In the genomic region with DNA sequence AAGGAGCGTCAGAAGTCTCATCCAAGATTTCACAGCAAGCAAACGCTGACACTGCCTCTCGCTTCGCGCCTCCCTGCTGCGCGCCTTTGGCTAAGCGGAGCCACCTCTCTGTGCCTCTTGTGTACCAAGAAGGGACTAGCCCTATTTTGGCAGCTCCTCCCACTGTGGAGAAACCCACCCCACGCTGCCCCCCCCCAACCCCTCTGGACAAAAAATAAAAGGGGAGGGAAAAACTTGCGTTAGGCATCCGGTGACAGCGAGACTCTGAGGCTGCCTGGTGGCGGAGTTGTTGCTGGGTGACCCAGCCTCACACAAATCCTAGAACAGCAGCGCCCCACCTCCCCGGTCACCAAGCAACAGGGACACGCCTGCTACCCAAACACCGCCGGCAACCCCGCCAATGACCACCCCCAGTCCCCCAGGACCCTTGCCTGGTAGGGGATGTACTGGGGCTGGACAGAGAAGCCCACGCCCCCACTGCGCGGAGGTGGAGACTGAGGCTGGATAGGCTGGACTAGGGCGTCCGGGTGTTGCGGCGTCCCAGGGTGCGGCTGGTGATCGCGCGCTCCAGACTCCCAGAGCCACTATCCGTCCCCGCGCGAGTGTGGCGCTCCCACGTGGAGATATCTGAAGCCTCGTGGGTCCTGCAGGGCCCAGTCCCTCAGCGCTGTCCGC, we compare ENCODE assay signal across 8 mouse cellular contexts. TPM values are rescaled to one million over a fixed set of nuclear protein-coding genes. Genes with fewer than 3 reads are reported as not detected.
DNase-seq lines count a peak whose midpoint lies in the region; ATAC-seq and TF ChIP-seq lines count a peak whose summit lies in the region.

No protein-coding gene starts in this region.

- H3K4me3 ChIP-seq in C2C12 (ENCODE audit: insufficient read depth, poor library complexity, severe bottlenecking): peak overlapping the region; percentile 29
- H3K4me3 ChIP-seq in ES-E14 (ENCODE audit: insufficient read depth in 1 of 2, low read depth in 1 of 2, low read length in 2 of 2, poor library complexity in 1 of 2, severe bottlenecking in 1 of 2): peak overlapping the region; percentile 77 to 88
- peak overlapping the region; percentile 66 for H3K4me3 ChIP-seq in intestine, embryonic 15.5 days (replicated peaks)
- peak overlapping the region; percentile 64 for H3K4me3 ChIP-seq in lung, embryonic 15.5 days

- H3K4me2 ChIP-seq in intestine, embryonic 15.5 days (replicated peaks): peak overlapping the region; percentile 98
- peak overlapping the region; percentile 99 for H3K4me2 ChIP-seq in lung, embryonic 15.5 days

- peak overlapping the region; percentile 69 for H3K9ac ChIP-seq in ES-E14 (ENCODE audit: insufficient read depth, low read depth, low read length, poor library complexity, severe bottlenecking)
- H3K9ac ChIP-seq in intestine, embryonic 15.5 days: peak overlapping the region; percentile 39
- H3K9ac ChIP-seq in lung, embryonic 15.5 days: peak overlapping the region; percentile 21

- no peak for TF ChIP-seq CTCF in C2C12 (IDR thresholded peaks at IDR 0.05; ENCODE audit: control insufficient read depth, insufficient read depth, insufficient read length)

- no peak overlapping the region for H3K27ac ChIP-seq in ES-E14 (ENCODE audit: insufficient read depth, low read depth, low read length, poor library complexity, severe bottlenecking)
- H3K27ac ChIP-seq in intestine, embryonic 15.5 days: peak overlapping the region; percentile 56; the same call in 1 of the 2 replicates
- peak overlapping the region; percentile 82 for H3K27ac ChIP-seq in lung, embryonic 15.5 days

- H3K79me3 ChIP-seq in C2C12 (ENCODE audit: low read depth): no peaks in the 10 kb centered on the region

- H3K36me3 ChIP-seq in C2C12 (ENCODE audit: control insufficient read depth, insufficient read depth) (no peaks in the 10 kb centered on the region), ES-E14 (ENCODE audit: control insufficient read depth, insufficient read depth, low read length, poor library complexity, severe bottlenecking) (no peaks in the 10 kb centered on the region)
- H3K36me3 ChIP-seq in intestine, embryonic 15.5 days: no peaks in the 10 kb centered on the region
- no peaks in the 10 kb centered on the region for H3K36me3 ChIP-seq in lung, embryonic 15.5 days

- H3K27me3 ChIP-seq in C2C12 (ENCODE audit: control insufficient read depth, insufficient read depth, insufficient read length): no peaks in the 10 kb centered on the region
- H3K27me3 ChIP-seq in intestine, embryonic 15.5 days (replicated peaks): no peaks in the 10 kb centered on the region
- peaks cover 4% of the 10 kb centered on the region; the same call in 1 of the 2 replicates for H3K27me3 ChIP-seq in lung, embryonic 15.5 days

- peak; percentile 73 for DNase-seq in ES-E14 (ENCODE audit: low read depth, low spot score)
- DNase-seq in embryo, embryonic 11 days: peak; percentile 76
- DNase-seq in thymus, postnatal 25 days: peak; percentile 78

- H3K9me3 ChIP-seq in ES-E14 (ENCODE audit: control insufficient read depth, insufficient read depth, low read depth, low read length): no peaks in the 10 kb centered on the region
- no peaks in the 10 kb centered on the region for H3K9me3 ChIP-seq in intestine, embryonic 15.5 days
- no peaks in the 10 kb centered on the region for H3K9me3 ChIP-seq in lung, embryonic 15.5 days

- H3K79me2 ChIP-seq in C2C12 (ENCODE audit: control insufficient read depth, insufficient read depth): no peaks in the 10 kb centered on the region

- WGBS in intestine, embryonic 15.5 days: under 1% methylated on average over 39 of the region's 39 CpGs
- WGBS in lung, embryonic 15.5 days: under 1% methylated on average over 39 of the region's 39 CpGs

- H3K4me1 ChIP-seq in ES-E14 (ENCODE audit: control insufficient read depth in 2 of 2, insufficient read depth in 2 of 2, low read length in 2 of 2, poor library complexity in 1 of 2): 0 out of 4 replicates have a peak, but pooled peaks cover 3 to 6% of the 10 kb centered on the region in 2 experiments
- H3K4me1 ChIP-seq in intestine, embryonic 15.5 days (replicated peaks): peaks cover 32% of the 10 kb centered on the region
- H3K4me1 ChIP-seq in lung, embryonic 15.5 days: peaks cover 30% of the 10 kb centered on the region

- in situ Hi-C loops in ES-E14 (cut with MboI; ENCODE audit: low sequenced_read_pairs in 2 of 2, unreplicated experiment in 2 of 2): no loop called here

- ATAC-seq in granulocyte monocyte progenitor cell, adult 5-6 weeks (replicated peaks; ENCODE audit: poor library complexity, severe bottlenecking): peak; percentile 51
- ATAC-seq in intestine, embryonic 15.5 days: peak; percentile 86
- ATAC-seq in lung, embryonic 15.5 days (ENCODE audit: borderline replicate concordance, extremely low read depth, low FRiP score, low TSS enrichment): peak; percentile 75
- ATAC-seq in neutrophil, adult 5-6 weeks (ENCODE audit: extremely low read depth, insufficient number of reproducible peaks, low FRiP score, poor library complexity, severe bottlenecking): peak; percentile 43

- H3ac ChIP-seq in C2C12 (ENCODE audit: control insufficient read depth, insufficient read length, low read depth): peak overlapping the region; percentile 44

TF ChIP-seq in C2C12, 6 proteins besides CTCF, POLR2A, EP300 and RAD21:
- TF ChIP-seq MYOD1 (IDR thresholded peaks at IDR 0.05; ENCODE audit: control insufficient read depth, insufficient read length, low read depth) (no peak), MAX (IDR thresholded peaks at IDR 0.05) (peak; percentile 12), USF1 (IDR thresholded peaks at IDR 0.05; ENCODE audit: low read depth) (no peak)

TF ChIP-seq in ES-E14, 5 proteins besides CTCF, POLR2A, EP300 and RAD21:
- 0 out of 2 replicates have a peak, but pooled peaks have one; percentile 15 for TF ChIP-seq ZNF384 (IDR thresholded peaks at IDR 0.05; ENCODE audit: low read depth, low read length)
- TF ChIP-seq ZC3H11A (IDR thresholded peaks at IDR 0.05; ENCODE audit: borderline replicate concordance, low read depth, low read length): no peak
TF ChIP-seq in ES-E14: peak in this region for 1.

RNA-seq across cellular contexts. Expression of a gene that starts 6.9 kb away (rescaled TPM):
- 1.3 TPM for polyA plus RNA-seq in C2C12 (2012; fragmentation: generic; extraction: Trizol)
- total RNA-seq in ES-E14 (2012; rRNA removed): 2.7 TPM in 2 replicates
- 32.9 and 33.6 TPM in 2 replicates for total RNA-seq in granulocyte monocyte progenitor cell, adult 5-6 weeks (2014; fragmentation: Nextera tagmentation)
- total RNA-seq in granulocyte monocyte progenitor cell, adult 5-6 weeks (2017): 9.7 and 13.6 TPM in 2 replicates
- polyA plus RNA-seq in intestine, embryonic 15.5 days (2015; fragmentation: Nextera tagmentation; extraction: Ambion mirVana): 5.6 and 6.5 TPM in 2 replicates
- 9.0 and 10.4 TPM in 2 replicates for polyA plus RNA-seq in lung, embryonic 15.5 days (2015; fragmentation: Nextera tagmentation; extraction: Ambion mirVana)
- 186 and 189 TPM in 2 replicates for total RNA-seq in neutrophil, adult 5-6 weeks (2017)

RNA-seq across cellular contexts. Expression of a gene that starts 47.8 kb away (rescaled TPM):
- not detected for polyA plus RNA-seq in C2C12 (2012; fragmentation: generic; extraction: Trizol)
- total RNA-seq in ES-E14 (2012; rRNA removed): not detected in 2 replicates
- total RNA-seq in granulocyte monocyte progenitor cell, adult 5-6 weeks (2014; fragmentation: Nextera tagmentation): not detected in 2 replicates
- not detected in 2 replicates for total RNA-seq in granulocyte monocyte progenitor cell, adult 5-6 weeks (2017)
- polyA plus RNA-seq in intestine, embryonic 15.5 days (2015; fragmentation: Nextera tagmentation; extraction: Ambion mirVana): not detected in 2 replicates
- not detected in 2 replicates for polyA plus RNA-seq in lung, embryonic 15.5 days (2015; fragmentation: Nextera tagmentation; extraction: Ambion mirVana)
- not detected in 2 replicates for total RNA-seq in neutrophil, adult 5-6 weeks (2017)

RNA-seq across cellular contexts. Expression of a gene that starts 54.1 kb away (rescaled TPM):
- polyA plus RNA-seq in C2C12 (2012; fragmentation: generic; extraction: Trizol): not detected
- total RNA-seq in ES-E14 (2012; rRNA removed): not detected in 2 replicates
- not detected in 2 replicates for total RNA-seq in granulocyte monocyte progenitor cell, adult 5-6 weeks (2014; fragmentation: Nextera tagmentation)
- total RNA-seq in granulocyte monocyte progenitor cell, adult 5-6 weeks (2017): not detected in 2 replicates
- not detected in 2 replicates for polyA plus RNA-seq in intestine, embryonic 15.5 days (2015; fragmentation: Nextera tagmentation; extraction: Ambion mirVana)
- polyA plus RNA-seq in lung, embryonic 15.5 days (2015; fragmentation: Nextera tagmentation; extraction: Ambion mirVana): not detected in 2 replicates
- 0.86 TPM in 1 of 2 replicates, not detected in the other for total RNA-seq in neutrophil, adult 5-6 weeks (2017)

Comparison
In these comparisons a context has a peak if more than half of its experiments do, and no peak if none do; other contexts are left out.
1. H3K4me3 ChIP-seq: peak in every context shown above with its lines; median percentile 82 in ES-E14; 66 in intestine, embryonic 15.5 days; 64 in lung, embryonic 15.5 days; 29 in C2C12.